Mouse (Mus musculus) kidney, adult 2 months (tissue): ENCODE results near the gene Fkbpl.

ENCODE experiments used
- CTCF ChIP-seq: fragments of 200-500 bp; conservative IDR thresholded peaks from 2 replicates; pipeline ENCODE4 v1.5.1; 2011; ENCODE audit warnings: low read depth, mild to moderate bottlenecking, control low read depth, low read length, moderate library complexity, mixed read lengths; ENCODE audit not compliant: insufficient read depth, insufficient read length
- POLR2A ChIP-seq: fragments of 200-500 bp; IDR thresholded peaks from one replicate; pipeline ENCODE4 v1.6.1; 2011; ENCODE audit warnings: low read depth, low read length, control low read depth

DNA sequence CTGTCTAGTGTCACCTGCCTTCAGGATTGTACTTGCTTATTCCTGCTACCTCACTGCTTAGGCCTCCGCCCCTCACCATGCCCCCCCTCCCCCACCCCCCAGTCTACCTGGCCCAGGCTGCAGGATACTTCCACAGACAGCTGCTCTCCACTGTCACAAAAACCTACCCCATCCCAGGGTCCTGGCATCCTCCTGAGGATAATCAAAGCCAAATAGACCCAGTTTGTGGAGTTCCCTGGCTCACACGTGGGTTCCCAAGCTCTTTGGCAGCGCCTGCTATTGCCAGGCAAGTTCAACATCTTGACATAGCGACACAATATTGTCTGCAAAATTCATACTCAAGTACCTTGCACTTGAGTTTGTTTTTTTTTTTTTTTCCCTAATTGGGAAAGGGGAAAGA is 36.1 kb downstream of the Fkbpl start:
- TF ChIP-seq POLR2A: no peak
- no peak for TF ChIP-seq CTCF
